In the genomic region with DNA sequence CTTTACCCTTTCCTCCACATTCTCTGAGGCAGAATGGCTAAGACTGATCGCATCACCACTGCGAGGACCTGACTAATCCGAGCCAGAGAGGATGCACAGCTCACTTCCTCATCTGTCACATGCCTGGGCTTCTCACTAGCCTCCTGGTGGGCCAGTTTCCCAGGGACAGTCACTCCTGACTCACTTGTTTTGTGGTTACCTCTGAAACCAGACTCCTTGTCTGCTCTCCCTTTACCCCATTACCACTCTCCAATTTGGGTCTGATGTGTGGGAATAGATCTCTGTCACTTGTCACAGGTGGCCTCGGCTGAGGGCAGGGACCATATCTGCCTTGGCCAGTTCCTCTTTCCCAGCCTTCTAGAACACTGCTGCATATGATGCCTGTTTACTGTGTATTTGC, we compare ENCODE assay signal across 11 mouse cellular contexts. TPM values are rescaled to one million over a fixed set of nuclear protein-coding genes. Genes with fewer than 3 reads are reported as not detected.
DNase-seq lines count a peak whose midpoint lies in the region; ATAC-seq and TF ChIP-seq lines count a peak whose summit lies in the region.
"Had no signal": no experiment of that assay in that cellular context is flagged by ENCODE, and none has a peak within 500 bp of the region (broad histone marks: within the 10 kb centered on the region; RNA-seq: fewer than 3 reads in every experiment).

No protein-coding gene starts in this region.

- H3K27me3 ChIP-seq in lung, postnatal 0 days (replicated peaks; ENCODE audit: insufficient read depth, low read length): no peaks in the 10 kb centered on the region
- H3K27me3 ChIP-seq in G1E (ENCODE audit: insufficient read depth, low read length): no peaks in the 10 kb centered on the region

- no peak overlapping the region for H3K27ac ChIP-seq in lung, postnatal 0 days (ENCODE audit: low read length)
- H3K27ac ChIP-seq: hindbrain, embryonic 14.5 days had no signal

- no peaks in the 10 kb centered on the region for H3K9me3 ChIP-seq in lung, postnatal 0 days (ENCODE audit: low read length)
- no peaks in the 10 kb centered on the region for H3K9me3 ChIP-seq in G1E (replicated peaks)

- H3K4me3 ChIP-seq in lung, postnatal 0 days (ENCODE audit: low read depth, low read length): no peak overlapping the region
- H3K4me3 ChIP-seq in G1E (ENCODE audit: low read depth, low read length): no peak overlapping the region

- H3K4me2 ChIP-seq in lung, postnatal 0 days (replicated peaks; ENCODE audit: low read depth, low read length): no peak overlapping the region
- H3K4me2 ChIP-seq: hindbrain, embryonic 14.5 days had no signal

- peaks cover 21% of the 10 kb centered on the region for H3K4me1 ChIP-seq in lung, postnatal 0 days (ENCODE audit: insufficient read depth, low read depth, low read length)
- H3K4me1 ChIP-seq in G1E (ENCODE audit: insufficient read depth, low read depth, low read length): peaks cover 33% of the 10 kb centered on the region

- WGBS in lung, postnatal 0 days: 81% methylated on average over 4 of the region's 4 CpGs

- no peak for DNase-seq in lung, postnatal 0 days (ENCODE audit: low spot score)
- DNase-seq in lung, postnatal 14 days: no peak
- peak; percentile 22 for DNase-seq in G1E (ENCODE audit: low spot score)
- peak; percentile 46 for DNase-seq in c-Kit-positive CD71-negative TER-119-negative erythroid progenitor cells, embryonic 14.5 days (ENCODE audit: low read depth)
- no peak for DNase-seq in gastrocnemius, adult 8-10 months (ENCODE audit: low spot score in 2 of 2)
- DNase-seq in left cerebral cortex, postnatal 4 days: no peak
- DNase-seq: cerebellum, postnatal 36 days; gastrocnemius, postnatal 14 days; thymus, postnatal 14 days had no signal

- peak; percentile 6; the same call in 1 of the 2 replicates for ATAC-seq in lung, postnatal 0 days
- peak; percentile 45 for ATAC-seq in G1E (ENCODE audit: extremely low read depth, insufficient number of reproducible peaks, low FRiP score, poor library complexity, severe bottlenecking)
- ATAC-seq in neutrophil, adult 5-6 weeks (ENCODE audit: extremely low read depth, insufficient number of reproducible peaks, low FRiP score, poor library complexity, severe bottlenecking): peak; percentile 82

- no peak overlapping the region for H3K9ac ChIP-seq in lung, postnatal 0 days (replicated peaks; ENCODE audit: low read depth)
- H3K9ac ChIP-seq: hindbrain, embryonic 14.5 days had no signal

- 0 out of 2 replicates have a peak, but pooled peaks cover 4% of the 10 kb centered on the region for H3K36me3 ChIP-seq in lung, postnatal 0 days (ENCODE audit: insufficient read depth, low read length)
- H3K36me3 ChIP-seq in G1E (replicated peaks): peaks cover 87% of the 10 kb centered on the region

- intact Hi-C loops in left cerebral cortex, postnatal 4 days (cut with DNase I): no loop called here

- no peak for TF ChIP-seq CTCF in lung, postnatal 0 days (IDR thresholded peaks at IDR 0.05)
- no peak for TF ChIP-seq CTCF in G1E (IDR thresholded peaks at IDR 0.05; ENCODE audit: low read depth, low read length)

- no peak for TF ChIP-seq EP300 in lung, postnatal 0 days (IDR thresholded peaks at IDR 0.05)

RNA-seq across cellular contexts. Expression of gene Dusp1, which starts 43.7 kb away (rescaled TPM):
- polyA plus RNA-seq in lung, postnatal 0 days (2015; fragmentation: Nextera tagmentation; extraction: Ambion mirVana): 68.4 and 79.3 TPM in 2 replicates
- total RNA-seq in G1E (2014; fragmentation: Nextera tagmentation) (41.8 and 43.0 TPM in 2 replicates), G1E (2017) (4.9 and 5.0 TPM in 2 replicates)
- 5.5 and 6.3 TPM in 2 replicates for polyA plus RNA-seq in G1E (2012)
- total RNA-seq in neutrophil, adult 5-6 weeks (2017): 1,076 and 1,086 TPM in 2 replicates
- 10 to 100 TPM; 49.6 to 99.2 (median 59.4) TPM for total RNA-seq in gastrocnemius, adult 8-10 months (2022)
- 10 to 100 TPM; 17.2 to 18.9 TPM for total RNA-seq in left cerebral cortex, postnatal 4 days (2021)

RNA-seq across cellular contexts. Expression of gene Ergic1, which starts 44.3 kb away (rescaled TPM):
- 47.9 and 50.6 TPM in 2 replicates for polyA plus RNA-seq in lung, postnatal 0 days (2015; fragmentation: Nextera tagmentation; extraction: Ambion mirVana)
- 92.7 and 103 TPM in 2 replicates for total RNA-seq in G1E (2014; fragmentation: Nextera tagmentation)
- 22.1 and 23.2 TPM in 2 replicates for total RNA-seq in G1E (2017)
- 31.7 and 37.1 TPM in 2 replicates for polyA plus RNA-seq in G1E (2012)
- 22.7 and 26.3 TPM in 2 replicates for total RNA-seq in neutrophil, adult 5-6 weeks (2017)
- total RNA-seq in gastrocnemius, adult 8-10 months (2022): 10 to 100 TPM; 42.1 to 62.2 (median 50.9) TPM
- 100 to 1,000 TPM; 180 to 193 TPM for total RNA-seq in left cerebral cortex, postnatal 4 days (2021)

RNA-seq across cellular contexts. Expression of gene Atp6v0e, which starts 57.4 kb away (rescaled TPM):
- polyA plus RNA-seq in lung, postnatal 0 days (2015; fragmentation: Nextera tagmentation; extraction: Ambion mirVana): 330 and 382 TPM in 2 replicates
- total RNA-seq in G1E (2014; fragmentation: Nextera tagmentation): 115 and 117 TPM in 2 replicates
- 325 and 357 TPM in 2 replicates for total RNA-seq in G1E (2017)
- 7.6 and 9.6 TPM in 2 replicates for polyA plus RNA-seq in G1E (2012)
- 252 and 266 TPM in 2 replicates for total RNA-seq in neutrophil, adult 5-6 weeks (2017)
- 10 to 100 TPM; 42.0 to 50.3 (median 45.8) TPM for total RNA-seq in gastrocnemius, adult 8-10 months (2022)
- total RNA-seq in left cerebral cortex, postnatal 4 days (2021): 10 to 100 TPM; 29.4 to 31.3 TPM

Comparison
In these comparisons a context has a peak if more than half of its experiments do, and no peak if none do; other contexts are left out.
1. ATAC-seq: peak in every context shown above with its lines; median percentile 82 in neutrophil, adult 5-6 weeks; 45 in G1E; 6 in lung, postnatal 0 days.
2. DNase-seq: peak in G1E (single experiment) and c-Kit-positive CD71-negative TER-119-negative erythroid progenitor cells, embryonic 14.5 days (single experiment); none in lung, postnatal 0 days (single experiment), lung, postnatal 14 days (single experiment), gastrocnemius, adult 8-10 months (0 of 2) and left cerebral cortex, postnatal 4 days (single experiment).
3. RNA of gene Dusp1, which starts 43.7 kb away (total RNA-seq): 1,076 to 1,086 TPM in neutrophil, adult 5-6 weeks; 49.6 to 99.2 TPM in gastrocnemius, adult 8-10 months, 4.9 to 43.0 TPM in G1E and 17.2 to 18.9 TPM in left cerebral cortex, postnatal 4 days; every median in the first group is over 10 times any median in the second.